12 mouse cellular contexts compared by ENCODE assay signal in the genomic region with DNA sequence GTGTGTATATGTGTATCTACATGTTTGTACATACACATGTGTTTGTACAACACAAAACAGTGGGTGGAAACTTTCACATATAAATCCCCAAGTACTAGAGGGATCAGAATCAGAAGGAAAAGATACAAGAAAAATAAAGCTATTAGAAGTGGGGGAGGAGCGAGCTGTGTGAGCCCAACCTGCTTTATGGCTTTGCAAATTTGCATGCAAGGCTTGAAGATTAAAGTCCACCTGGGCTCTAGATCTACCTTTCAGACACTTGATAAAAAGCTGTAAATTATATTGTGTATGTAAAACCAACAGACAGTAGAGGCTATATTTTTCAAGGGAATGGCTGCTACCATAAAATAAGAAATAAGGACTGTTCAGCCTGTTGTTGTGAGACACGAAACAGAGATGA.
"Had no signal": no experiment of that assay in that cellular context is flagged by ENCODE, and none has a peak within 500 bp of the region (broad histone marks: within the 10 kb centered on the region; RNA-seq: fewer than 3 reads in every experiment).

No protein-coding gene starts in this region.

- H3K4me3 ChIP-seq: limb, embryonic 12.5 days; liver, embryonic 13.5 days; lung, embryonic 15.5 days; midbrain, embryonic 12.5 days had no signal

- DNase-seq: kidney, postnatal 14 days; layer of hippocampus, adult 9-11 months; liver; liver, embryonic 13.5 days; liver, postnatal 0 days; right cerebral cortex, postnatal 14 days; thymus, adult 2 months; thymus, postnatal 25 days had no signal

- H3K36me3 ChIP-seq: limb, embryonic 12.5 days; liver, embryonic 13.5 days; lung, embryonic 15.5 days; midbrain, embryonic 12.5 days had no signal

- H3K27me3 ChIP-seq: limb, embryonic 12.5 days; liver, embryonic 13.5 days; lung, embryonic 15.5 days; midbrain, embryonic 12.5 days had no signal

- H3K9me3 ChIP-seq: limb, embryonic 12.5 days; liver, embryonic 13.5 days; lung, embryonic 15.5 days; midbrain, embryonic 12.5 days had no signal

- H3K27ac ChIP-seq: limb, embryonic 12.5 days; liver, embryonic 13.5 days; lung, embryonic 15.5 days; midbrain, embryonic 12.5 days had no signal

- H3K4me1 ChIP-seq: limb, embryonic 12.5 days; liver, embryonic 13.5 days had no signal

- ATAC-seq: inflammation-experienced regulatory T-cells, adult 6 months; liver, postnatal 0 days had no signal

- H3K9ac ChIP-seq: limb, embryonic 12.5 days; liver, embryonic 13.5 days; liver, postnatal 0 days; lung, embryonic 15.5 days; midbrain, embryonic 12.5 days had no signal

- H3K4me2 ChIP-seq: limb, embryonic 12.5 days; liver, embryonic 13.5 days; lung, embryonic 15.5 days; midbrain, embryonic 12.5 days had no signal
